Mouse (Mus musculus): Measurements from ENCODE around the gene Zfp697.
"Not testable (repeated sequence)": the region's sequence is repeated elsewhere in the genome, so short reads cannot be mapped to it uniquely, and the experiment has no call there.

DNA sequence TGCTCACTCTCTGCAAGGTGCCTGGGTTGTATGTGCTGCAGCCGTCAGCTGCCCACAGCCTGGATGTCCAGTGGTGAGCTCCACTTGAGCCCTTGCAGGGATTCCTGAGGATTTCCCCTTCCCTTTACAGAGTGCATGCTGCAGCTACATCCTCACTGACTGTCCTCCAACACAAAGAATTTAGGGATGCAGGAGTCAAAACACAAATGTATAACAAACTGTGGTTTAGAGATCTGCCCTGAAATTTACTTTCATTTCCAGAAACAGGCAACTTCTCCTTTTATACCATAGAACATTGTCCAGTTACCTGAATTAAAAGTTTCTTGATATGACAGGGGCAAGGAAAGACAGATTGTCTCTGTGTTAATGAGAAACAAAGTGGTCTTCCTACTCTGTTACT lies 61.7 kb downstream of the Zfp697 start:
- not testable (repeated sequence) for TF ChIP-seq GATA1 (IDR thresholded peaks at IDR 0.05; ENCODE audit: borderline replicate concordance, low read length); FLI1 (IDR thresholded peaks at IDR 0.05; ENCODE audit: low read length)

Measured in megakaryocyte, embryonic 14.5 days (primary cell).